Mouse (Mus musculus) lung, adult 2 months (tissue): ENCODE data around the gene Adarb1.

Experiments
- CTCF ChIP-seq: fragments of 200-500 bp; IDR thresholded peaks from 2 replicates; pipeline ENCODE4 v1.5.1; 2011; ENCODE audit warnings: mild to moderate bottlenecking, low read length, control low read depth; ENCODE audit not compliant: insufficient read depth
- POLR2A ChIP-seq: fragments of 200-500 bp; IDR thresholded peaks from 2 replicates; pipeline ENCODE4 v1.6.1; 2011; ENCODE audit warnings: low read depth, mild to moderate bottlenecking, control low read depth, low read length, borderline replicate concordance; ENCODE audit errors: extremely low read depth

DNA sequence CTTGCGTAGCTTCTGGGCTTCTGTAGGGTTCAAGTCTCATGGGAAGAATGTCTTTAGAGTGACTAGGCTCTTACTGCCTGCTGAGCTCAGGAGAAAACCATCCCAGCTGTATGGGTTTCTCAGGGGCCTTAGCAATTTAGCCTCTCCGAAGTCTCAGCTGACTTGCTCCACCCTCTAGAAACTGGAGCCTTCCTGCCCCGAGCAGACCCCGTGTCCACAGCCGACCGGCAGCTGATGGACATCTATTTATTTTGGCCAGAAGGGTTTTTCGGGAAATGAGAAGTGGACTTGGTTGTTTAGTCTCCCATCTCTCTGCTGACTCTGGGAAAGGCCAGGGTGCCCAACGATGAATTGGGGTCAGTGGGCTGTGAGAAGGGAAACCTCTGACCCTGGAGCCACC, 177.3 kb downstream of the Adarb1 start:
- TF ChIP-seq POLR2A (no peak), CTCF (no peak)
